Mouse (Mus musculus): Measurements from ENCODE around the gene Scly.

Gene Scly

DNA sequence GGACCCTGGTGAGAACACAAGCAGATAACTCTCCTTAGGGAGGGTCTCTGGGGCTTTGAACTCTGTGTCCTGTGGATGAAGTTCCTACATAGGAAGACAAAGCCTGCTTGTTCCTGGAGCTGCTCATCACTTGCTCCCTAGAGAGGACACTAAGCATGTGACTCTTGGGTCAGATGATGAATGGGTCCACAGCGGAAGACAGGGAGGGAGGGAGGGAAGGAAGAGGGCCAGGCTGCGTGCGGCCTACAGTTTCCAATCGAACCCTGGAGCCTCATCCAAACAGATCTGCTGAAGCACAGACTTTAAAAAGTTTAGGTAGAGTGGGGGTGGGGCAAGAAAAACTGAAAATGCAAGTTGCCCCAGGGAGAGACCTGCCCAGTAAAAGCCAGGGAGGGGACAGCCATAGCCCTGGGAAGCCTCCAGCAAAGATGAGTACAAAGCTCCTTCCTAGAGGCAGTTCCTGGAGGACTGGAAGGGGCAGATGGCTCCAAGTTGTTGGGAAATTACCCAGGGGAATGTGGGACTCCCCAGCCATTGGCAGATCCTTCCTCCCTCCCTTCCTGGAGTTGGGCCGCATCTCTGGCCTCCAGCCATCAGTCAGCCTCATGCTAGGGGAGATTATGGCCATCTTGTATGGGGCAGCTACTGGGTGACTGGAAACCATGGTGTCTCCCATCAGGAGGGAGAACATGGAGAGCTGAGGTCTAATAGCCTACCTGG is 1.7 kb downstream of the Scly start:
- no peak for DNase-seq (ENCODE audit: low spot score)

DNA sequence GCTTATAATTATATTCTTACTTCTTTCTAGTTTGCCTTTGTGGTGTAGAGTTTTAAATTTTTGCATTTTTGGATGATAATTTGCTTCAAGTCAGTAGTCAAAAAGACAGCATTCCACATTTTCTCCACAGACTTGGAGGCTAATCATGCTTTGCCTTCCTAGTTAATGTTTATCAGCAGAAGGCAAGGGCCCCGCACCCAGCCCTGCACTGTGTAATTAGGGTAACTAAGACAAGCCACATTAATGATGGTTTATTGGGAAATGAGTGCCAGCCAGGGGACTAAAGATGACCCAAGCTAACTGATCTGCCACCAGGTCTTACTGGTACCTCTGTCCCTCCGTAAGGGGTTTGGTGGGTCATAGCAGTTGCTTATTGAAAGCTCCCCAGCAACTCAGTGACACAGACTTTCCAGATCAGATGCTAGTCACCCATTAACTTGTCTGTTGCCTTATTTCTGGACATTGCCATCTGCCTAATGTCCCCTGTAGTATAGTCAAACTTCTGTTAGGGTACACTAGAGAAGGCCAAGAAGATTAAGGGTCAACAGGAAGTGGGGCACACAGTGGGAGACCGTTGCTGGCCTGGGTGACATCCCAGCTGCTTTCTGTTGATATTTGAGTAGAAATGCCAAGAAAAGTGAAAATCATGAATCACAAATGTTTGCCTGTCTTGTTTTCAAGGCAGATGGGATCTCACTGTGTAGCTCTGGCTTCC is 3.2 kb downstream of the Scly start:
- DNase-seq (ENCODE audit: low spot score), result no peak

DNA sequence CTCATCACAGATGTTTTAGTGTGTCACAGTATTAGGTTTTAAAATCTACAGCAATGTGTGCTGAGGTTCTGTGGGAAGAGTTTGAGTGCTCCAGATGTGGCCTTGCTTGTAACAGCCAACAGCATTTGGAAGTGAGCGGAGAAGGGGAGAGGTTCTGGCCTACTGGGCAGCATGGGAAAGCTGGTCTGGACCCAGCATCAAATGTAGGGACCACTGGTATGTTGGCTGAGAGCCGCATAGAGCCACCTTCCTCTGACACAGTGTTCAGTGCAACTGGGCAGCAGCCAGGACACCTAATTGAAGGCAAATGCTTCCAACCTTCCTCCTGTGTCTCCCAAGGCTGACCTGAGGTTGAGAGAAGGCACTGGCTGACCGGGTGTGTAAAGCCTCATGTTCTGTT is 3.9 kb downstream of the Scly start:
- no peak for DNase-seq (ENCODE audit: low spot score)

DNA sequence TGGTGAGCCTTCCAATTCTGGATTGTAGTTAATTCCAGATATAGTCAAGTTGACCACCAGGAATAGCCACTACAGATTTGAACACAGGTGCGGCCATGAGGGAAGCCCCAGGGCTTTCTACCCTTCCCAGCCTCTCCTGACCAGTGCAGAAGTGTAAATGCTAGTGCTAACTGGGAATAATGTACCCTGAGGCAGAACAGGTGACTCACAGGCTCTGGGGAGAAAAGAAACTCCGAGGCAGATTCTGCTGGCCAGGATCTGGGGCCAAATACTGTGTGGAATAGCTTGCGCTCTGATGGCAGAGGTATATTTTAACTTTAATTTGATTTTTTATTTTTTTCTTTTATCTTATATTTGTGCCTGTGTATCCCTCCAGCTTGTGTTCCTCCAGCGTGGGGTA is 6.5 kb downstream of the Scly start:
- no peak for DNase-seq (ENCODE audit: low spot score)

DNA sequence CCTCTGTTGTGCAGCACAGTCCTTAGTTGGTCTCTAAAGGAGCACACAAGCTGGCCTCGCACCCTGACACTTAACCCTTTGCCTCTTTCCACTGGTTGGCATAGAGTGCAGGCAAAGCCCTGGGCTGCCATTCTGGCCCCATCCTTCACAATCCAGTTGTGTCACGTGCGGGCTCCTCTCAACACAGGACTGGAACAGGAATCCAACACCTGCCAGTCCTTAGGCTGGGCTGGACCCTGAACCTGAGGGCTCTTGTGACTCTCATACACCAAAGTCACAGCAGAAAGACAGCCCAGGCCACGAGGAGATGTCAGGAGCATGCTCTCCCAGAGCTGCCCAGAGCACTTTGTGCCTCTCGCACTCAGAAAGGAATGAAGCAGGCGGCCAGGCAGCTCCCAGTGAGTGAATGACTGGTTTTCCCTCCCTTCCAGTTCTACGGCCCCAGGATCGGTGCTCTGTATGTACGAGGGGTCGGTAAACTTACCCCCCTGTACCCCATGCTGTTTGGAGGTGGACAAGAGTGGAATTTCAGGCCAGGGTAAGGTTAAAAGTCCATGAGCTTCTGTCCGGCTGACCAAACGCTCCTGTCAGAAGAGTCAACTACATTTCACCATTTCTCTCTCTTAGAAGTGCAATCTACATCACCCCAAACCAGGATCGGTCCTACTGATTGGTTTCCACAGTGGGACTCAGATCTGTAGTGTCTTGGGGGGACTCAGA is 11.4 kb downstream of the Scly start:
- no peak for DNase-seq (ENCODE audit: low spot score)

DNA sequence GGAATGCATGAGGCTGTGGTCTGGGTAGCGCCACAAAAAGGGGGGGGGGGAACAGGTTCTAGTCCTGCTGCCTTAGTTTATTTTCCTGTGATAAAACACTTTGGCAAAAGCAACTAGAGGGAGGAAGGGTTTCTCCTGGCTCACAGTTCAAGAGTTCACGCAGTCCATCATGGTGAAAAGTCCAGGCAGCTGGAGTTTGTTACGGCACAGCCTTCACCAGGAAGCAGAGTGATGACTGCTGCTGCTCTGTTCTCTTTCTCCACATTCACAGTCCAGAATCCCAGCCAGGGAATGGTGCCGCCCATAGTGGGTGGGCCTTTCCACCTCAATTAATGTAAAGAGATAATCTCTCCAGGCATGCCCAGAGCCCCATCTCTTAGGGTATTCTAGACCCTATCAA is 14.1 kb downstream of the Scly start:
- no peak for DNase-seq (ENCODE audit: low spot score)

DNA sequence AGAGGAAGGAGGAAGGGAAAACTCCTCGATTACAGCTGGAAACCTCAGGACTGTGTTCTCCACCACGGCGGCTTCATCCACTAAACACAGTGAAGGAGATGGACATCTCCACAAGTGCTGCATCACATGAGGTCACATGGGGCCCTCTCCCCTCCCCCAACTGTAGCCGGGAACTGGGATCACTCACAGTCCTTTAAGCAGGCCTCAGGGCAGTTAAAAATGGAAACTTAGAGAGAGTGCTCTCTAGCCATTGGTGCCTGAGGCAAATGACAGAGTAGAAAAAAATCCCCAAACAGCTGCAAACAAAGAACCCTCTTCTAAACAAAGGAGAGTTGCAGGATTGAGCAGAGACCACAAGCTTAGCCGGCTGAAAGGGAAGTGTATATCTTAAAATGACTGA is 15.1 kb downstream of the Scly start:
- DNase-seq (ENCODE audit: low spot score), result no peak

DNA sequence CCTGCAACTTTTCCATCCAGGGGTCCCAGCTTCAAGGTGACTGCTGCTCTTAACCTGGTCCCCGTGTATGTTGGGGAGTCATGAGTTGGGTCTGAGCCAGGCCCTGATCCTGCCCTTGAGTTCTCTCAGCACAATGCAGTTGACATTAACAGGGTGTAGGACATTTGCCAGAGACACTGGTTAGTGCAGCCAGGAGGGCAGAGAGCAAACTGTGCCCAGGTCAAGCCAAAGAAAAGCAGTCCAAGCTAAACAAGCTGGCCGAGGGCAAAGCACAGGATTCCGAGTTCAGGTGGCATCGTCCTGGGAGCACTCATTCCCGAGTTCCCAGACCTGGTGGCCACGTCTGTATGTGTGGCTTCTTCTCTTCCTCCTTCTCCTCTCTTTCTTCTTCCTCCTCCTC is 19.5 kb downstream of the Scly start:
- no peak for DNase-seq (ENCODE audit: low spot score)

DNA sequence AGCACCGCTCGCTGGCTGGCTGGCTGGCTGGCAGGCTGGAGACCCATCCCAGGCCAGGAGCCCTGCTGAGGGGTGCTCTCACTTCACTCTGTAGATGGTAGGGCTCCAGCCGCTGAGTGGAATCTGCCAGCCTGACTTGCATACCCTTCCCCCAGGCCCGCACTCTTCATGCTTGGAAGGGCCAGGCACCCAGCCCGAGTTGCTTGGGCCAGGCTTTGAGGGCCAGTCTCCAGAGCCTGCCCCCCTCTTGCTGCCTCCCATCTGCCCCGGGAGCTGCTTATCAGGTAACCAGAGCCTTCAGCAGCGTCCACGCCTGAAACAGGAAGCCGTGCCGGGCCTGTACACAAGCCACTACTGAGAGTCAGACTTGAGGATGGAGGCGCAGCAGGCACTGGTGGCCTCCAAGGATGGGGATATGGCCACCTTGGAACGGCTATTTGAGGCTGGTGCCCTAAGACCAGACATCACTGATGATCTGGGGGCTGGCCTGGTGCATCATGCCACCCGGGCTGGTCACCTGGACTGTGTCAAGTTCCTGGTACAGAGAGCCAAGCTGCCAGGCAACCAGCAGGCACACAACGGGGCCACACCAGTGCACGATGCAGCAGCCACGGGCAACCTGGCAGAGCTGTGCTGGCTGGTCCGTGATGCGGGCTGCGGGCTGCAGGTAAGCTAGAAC is 23.8 kb downstream of the Scly start, which contains the start of gene Espnl:
Gene Espnl, plus strand, starts transcription at position 316 of the 679 bp plus-strand sequence.
- DNase-seq (ENCODE audit: low spot score), result no peak

DNA sequence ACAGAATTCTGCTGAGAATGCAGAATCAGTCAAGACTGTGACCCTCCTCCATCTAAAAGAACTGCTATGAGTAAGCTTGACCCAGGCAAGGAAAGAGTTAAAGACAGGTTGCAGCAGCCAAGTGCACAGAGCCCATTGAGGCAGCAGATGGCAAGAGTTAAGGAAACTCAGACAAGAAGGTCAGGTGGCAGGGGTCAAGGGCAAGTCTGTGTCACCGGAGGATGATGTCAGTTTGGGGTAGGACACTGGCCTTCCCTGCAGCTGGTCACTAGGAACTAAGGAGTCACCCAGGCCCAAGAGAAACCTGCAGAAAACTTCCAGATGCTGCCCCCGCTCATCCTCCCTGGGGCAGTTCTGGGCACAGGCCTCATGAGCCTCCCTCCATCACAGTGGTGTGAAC is 26.5 kb downstream of the Scly start:
- DNase-seq (ENCODE audit: low spot score), result no peak

DNA sequence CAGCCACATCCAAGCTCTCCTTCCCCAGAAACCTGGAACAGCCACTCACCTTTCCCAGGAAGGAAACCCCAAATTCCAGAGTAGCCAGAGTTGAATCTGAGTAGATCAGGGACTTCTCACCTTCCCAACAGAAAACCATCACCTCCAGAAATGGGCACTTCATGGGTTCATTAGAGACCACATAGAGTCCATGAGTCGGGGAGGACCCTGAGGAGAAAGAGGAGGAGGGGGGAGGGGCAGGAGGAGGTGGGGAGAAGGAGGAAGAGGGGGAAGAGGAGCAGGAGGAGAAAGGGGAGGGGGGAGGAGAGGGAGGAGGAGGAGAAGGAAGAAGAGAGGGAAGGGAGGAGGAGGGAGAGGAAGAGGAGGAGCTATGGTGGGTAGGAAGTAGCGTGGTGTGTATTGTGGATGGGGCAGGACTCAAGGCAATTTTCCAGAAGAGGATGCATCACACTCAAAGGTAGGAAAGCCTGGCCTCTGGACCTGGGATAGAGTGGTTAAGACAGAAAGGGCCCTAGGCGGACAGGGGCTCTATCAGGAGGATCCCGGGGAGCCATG is 27.4 kb downstream of the Scly start:
- DNase-seq (ENCODE audit: low spot score), result no peak

DNA sequence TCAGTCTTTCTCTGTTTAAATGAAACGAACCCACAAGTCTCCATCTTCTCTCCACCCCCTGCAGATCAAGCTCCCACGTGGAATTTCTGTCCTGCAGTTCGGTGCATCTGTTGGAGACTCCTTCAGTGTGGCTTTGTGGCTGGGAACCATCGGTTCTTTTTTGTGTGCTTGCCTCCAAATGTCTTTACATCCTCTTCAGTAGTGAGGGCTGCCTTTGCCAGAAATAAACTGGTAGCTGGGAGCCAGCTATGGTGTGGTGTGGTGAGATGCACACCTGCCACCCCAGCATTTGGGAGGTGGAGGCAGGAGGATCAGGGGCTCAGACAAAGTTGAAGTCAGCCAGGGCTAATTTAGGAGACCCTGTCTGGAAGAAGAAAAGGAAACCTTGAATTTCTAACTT is 34.0 kb downstream of the Scly start:
- DNase-seq (ENCODE audit: low spot score), result no peak

DNA sequence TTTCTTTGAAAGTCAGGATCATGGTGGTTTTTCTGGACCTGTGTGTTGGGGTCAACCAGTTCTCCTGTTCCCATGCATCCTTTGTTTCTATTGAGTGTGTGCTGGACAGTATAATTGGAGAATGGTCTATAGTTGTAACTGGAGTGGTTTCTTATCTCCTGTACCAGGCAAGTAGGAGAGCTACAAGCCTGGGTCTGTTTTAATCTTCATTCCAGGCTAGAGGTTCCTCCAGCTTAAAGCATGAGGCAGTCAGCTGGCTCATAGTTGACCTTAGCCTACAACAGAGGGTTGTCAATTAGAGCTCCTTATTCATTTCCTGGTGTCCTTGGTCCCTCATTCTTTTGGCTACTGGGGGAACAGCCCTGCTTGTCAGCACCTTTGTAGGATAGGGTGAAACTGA is 35.4 kb downstream of the Scly start:
- no peak for DNase-seq (ENCODE audit: low spot score)

DNA sequence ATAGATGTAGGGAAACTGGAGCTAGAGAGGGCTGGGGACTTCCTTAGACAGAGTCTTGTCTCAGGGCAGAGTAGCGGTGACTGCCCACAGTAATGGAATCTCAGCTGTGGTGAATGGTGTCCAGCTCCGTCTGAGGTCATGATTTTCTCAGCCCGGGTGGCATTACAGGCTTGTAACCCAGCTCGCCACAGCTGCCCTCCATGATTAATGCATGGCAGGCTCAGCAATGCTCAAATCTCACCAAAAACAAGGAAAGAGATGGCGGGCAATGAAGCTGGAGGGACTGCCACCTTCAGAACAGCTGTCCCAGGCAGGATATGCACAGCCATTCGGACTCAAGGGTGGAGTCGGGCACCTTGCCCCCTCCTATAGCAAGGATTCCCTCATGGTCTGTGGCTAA is 39.2 kb downstream of the Scly start:
- no peak for DNase-seq (ENCODE audit: low spot score)

DNA sequence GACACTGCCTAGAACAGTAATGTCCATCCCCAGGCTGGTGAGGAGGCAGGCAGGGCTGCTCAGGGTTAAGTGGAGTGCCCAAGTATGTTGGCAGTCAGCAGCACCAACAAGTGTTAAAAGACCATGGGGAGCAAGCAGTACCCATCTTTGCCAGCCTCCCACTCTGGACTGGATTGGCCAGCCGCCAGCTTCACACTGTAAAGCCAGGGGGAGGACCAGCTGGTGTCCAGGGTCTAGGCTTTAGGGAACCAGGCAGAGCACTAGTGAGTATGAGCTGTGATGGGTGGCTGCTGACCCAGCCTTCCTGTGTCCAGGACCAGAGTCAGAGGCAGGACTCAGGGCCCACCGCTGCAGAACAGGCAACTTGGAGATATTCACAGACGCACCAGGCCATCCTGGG is 45.9 kb downstream of the Scly start:
- no peak for DNase-seq (ENCODE audit: low spot score)

DNA sequence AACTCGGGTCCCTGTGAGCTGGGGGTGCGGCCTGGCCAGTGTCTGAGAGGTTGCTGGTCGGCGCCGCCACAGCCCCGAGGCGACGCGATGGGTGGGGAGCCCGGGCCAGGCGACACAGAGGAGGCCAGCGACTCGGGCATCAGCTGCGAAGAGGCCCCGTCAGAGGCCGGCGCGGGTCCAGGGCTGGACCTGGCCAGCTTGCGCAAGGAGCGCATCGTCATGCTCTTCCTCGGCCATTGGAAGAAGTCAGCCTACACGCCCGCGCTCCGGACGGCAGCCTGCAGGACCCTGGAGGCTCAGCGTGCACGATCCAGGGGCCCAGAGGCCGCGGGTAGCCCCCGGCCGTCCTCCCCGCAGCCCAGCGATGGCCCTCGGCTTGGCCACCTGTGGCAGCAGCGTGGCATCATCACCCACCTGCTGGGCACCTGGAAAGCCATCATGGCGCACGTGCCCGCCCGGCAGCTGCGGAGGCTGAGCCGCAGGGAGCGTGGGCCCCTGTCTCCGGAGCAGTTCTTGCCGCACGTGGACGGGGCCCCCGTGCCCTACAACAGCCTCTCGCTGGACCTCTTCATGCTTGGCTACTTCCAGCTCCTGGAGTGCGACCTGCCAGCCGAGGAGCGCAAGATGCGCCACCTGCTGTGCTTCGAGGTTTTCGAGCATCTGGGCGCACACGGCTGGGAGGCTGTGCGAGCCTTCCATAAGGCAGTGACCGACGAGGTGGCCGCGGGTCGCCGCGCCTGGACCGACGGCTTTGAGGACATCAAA is 47.0 kb downstream of the Scly start:
- no peak for DNase-seq (ENCODE audit: low spot score)

DNA sequence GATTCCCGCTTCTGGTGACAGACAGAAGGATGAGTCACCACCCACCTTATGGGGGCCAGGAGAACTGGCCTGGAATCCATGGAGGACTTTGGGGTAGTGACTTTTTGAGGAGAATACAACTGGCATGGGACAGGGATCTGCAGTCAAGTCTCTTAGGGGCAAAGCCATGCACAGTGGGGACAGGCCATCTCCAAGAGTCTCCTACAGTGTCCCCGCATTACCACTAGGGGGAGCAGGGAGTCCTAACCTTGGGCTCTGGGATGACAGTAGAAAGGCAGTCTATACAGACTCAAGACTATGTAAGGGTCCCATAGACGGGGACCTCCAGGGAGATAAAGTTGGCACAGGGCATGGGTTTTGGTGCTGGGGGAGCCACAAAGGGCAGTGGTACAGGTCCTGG is 48.8 kb downstream of the Scly start:
- no peak for DNase-seq (ENCODE audit: low spot score)

DNA sequence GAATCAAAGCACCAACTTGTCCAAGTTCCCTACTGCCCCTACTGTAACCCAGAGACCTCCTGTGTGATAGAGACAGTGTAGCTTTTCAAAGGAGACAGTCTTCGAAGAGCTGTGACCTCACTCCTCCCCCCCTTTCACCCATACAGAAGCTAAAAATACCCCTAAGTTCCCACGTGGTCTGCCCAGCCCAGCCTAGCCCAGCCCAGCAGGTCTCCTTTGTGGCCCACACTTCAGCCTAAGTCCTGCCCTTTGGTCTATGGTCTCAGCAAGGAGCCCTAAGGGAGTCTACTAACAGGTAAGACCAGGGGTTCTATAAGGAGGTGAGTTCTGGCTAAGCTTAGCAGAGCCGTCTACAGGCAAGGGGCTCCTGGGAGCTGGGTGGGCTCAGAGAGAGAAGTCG is 52.7 kb downstream of the Scly start, which contains the start of gene Klhl30:
Gene Klhl30, plus strand, starts transcription at position 176 of the 400 bp plus-strand sequence.
- DNase-seq (ENCODE audit: low spot score), result no peak

DNA sequence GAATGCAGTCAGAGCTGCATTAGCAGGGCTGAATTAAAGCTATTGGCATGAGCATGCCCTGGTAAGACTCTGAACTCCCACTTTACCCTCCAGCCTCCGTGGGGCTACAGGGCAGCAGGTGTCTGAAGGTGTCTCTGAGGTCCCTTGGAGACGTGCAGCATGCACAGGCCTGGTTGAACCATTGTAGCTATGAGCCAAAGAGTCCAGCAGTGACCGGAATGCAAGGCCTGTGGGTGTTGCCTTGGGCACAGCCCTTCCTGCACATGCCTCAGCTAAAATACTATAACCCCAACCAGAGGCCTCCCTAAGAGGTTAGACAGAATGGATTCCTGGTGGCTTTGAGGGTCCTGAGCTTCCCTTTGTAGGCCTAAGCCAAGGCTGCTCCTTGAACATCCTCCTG is 53.1 kb downstream of the Scly start:
- DNase-seq (ENCODE audit: low spot score), result no peak

DNA sequence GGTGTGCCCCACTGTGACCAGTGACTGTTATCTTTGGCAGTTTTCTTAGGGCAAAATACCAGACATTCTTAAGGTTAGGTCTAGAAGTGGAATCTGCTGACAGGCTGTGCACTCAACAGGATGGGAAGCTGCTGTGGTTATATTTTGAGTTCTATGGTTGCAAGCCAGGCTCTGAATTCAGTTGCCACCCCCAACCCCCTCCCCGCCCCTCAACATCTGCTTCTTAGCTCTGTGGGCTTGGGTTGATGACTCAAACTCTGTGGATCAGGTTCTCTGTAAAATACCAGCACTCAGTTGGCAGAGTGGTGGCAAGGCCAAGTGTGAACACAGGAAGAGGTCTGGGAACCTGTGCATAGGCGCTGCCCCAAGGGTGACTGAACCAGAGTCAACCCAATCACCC is 54.1 kb downstream of the Scly start:
- DNase-seq (ENCODE audit: low spot score), result no peak

DNA sequence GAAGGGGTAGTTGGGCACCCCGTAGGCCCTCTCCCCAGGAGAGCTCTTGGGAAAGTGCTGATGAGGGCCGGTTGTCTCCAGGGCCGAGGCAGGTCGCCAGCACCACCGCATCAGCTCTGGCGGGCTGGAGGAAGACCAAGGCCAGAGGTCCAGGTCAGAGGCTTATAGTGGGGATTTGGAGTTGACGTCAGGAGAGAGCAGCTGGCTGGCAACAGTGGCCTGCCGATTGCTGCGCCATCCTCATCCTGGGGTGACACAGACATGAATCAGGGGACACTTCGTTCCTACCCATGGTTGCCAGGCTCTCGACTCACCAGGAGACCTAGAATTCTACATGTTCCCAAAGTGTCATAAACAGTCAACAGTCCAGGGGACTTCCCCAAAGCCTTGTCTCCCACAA is 58.0 kb downstream of the Scly start:
- no peak for DNase-seq (ENCODE audit: low spot score)

DNA sequence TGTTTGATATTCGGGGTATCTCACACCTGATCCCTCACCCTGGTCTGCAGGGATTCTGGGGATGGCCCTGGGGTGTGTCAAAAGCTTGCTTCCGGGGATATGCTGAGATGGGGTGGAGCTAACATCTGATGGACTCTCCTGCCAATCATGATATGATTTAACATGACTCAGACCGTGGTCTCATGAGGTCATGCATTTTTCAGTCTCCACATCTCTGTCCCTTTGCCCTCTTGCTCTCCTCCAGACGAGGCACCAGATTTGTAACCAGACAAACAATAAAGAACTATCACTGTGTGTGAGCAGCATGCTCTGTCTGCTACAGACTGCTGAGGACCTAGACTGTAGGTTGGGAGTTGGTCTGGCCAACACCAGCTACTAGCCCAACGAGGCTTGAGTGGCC is 64.0 kb downstream of the Scly start:
- no peak for DNase-seq (ENCODE audit: low spot score)

Measured in urinary bladder, postnatal 10 days (tissue).